Mouse (Mus musculus): ENCODE data around the gene Myom1.

Gene Myom1

GRCm38 (mm10) chr17:71017457-71017998 is 15.1 kb downstream of the Myom1 start:
- DNase-seq, result no peak

- DNase-seq, result no peak
Measured at GRCm38 (mm10) chr17:71018151-71018550, 15.7 kb downstream of the Myom1 start.

- no peak for DNase-seq
Measured at GRCm38 (mm10) chr17:71018616-71019308, 16.3 kb downstream of the Myom1 start.

DNA sequence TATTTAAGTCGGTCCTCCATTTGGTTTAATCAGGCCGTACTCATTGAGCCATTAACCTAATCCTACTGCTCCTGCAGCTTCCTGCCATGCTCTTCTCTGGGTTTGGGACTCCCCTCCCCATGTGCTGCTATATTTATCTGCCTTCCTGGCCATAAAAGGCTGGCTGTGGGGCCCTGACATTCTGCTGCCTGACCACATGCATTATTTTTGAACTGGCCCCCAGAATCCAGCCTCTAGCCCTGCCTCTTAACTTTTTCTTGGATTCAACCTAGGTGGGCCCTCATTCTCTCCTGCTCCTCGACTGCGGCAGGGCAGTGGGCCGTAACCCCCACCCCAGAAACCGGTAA is 16.8 kb downstream of the Myom1 start:
- no peak for DNase-seq

- DNase-seq, result no peak
Measured at GRCm38 (mm10) chr17:71019860-71020259, 17.4 kb downstream of the Myom1 start.

DNA sequence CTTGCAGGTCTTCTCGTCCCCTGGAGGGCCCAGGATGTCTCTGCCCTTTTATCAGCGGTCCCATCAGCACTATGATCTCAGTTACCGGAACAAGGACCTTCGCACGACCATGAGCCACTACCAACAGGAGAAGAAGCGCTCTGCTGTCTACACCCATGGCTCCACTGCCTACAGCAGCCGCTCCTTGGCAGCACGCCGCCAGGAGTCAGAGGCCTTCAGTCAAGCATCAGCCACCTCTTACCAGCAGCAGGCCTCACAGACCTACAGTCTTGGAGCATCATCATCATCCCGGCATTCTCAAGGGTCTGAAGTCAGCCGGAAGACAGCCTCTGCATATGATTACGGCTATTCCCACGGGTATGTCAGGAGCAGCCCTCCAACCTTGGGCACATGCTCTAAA is 20.4 kb downstream of the Myom1 start:
- no peak for DNase-seq

GRCm38 (mm10) chr17:71024071-71024470 is 21.6 kb downstream of the Myom1 start:
- no peak for DNase-seq

DNA sequence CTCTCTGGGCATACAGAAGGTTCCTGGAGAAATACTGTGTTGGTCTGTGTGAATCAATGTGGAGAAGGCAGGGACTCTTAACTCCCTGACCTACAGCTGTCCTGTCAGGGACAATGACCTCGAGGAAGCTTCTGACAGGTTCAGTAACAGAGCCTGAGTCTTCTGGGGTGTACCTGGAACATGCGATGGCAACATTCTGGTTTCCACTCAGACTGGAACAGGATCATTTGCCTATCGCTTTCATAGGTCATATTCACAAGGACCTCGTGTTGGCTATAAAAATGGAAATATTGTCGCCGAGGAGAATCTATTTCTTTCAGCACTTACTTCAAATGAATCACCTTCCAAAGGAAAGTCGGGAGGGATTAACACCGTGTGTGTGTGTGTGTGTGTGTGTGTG is 23.5 kb downstream of the Myom1 start:
- DNase-seq, result no peak

DNA sequence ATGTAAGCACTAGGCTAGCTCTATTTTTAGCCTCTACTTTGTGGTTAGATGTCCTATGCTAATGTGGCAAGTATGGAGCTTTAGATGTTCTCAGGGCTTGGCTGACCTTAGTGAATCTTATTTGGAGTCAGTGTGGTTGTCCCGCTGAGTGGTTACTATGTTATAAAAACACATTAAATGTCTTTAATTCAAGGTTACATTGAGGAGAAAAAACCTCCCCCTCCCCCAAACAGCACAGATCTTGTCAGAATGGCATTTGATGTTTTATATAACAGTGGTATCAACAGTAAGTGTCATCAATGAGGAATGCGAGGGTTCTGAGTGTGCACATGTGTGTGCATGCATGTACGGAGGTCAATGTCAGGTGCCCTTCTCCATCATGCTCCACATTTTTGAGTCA is 24.8 kb downstream of the Myom1 start:
- DNase-seq, result no peak

DNA sequence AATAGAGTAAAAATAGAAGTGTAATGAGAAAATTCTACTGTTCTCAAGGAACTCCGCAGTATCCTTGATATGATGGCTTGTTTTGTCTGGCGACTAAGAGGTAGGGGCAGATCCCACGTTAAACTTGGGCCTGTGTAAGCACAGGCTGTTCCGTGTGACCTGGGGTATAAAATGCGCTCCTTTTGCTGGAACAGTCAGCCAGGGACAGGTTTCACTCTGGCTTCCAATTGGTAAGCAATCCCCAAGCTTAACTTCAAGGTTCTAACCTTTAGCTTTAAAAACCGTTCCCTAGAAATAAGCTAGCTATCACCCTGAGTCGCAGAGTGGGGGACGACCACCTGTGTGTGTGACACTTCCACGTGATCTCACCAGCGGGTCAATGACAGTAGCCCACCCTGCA is 30.3 kb downstream of the Myom1 start:
- no peak for DNase-seq

DNA sequence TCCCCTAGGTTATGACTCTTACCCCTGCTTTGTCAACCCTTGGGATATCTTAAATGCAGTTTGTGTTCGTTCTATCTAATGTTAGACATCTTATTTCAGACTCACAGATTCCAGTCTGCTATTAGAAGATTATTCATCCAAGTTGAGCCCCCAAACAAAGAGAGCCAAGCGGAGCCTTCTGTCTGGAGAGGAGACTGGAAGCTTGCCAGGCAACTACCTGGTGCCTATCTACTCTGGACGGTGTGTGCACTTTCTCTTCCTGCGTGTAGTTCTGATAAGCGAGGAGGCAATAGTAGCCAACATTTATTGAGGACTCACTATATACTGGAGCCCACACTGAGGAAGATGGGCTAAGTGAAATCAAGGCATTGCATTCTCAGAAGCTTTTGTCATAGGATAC is 32.0 kb downstream of the Myom1 start:
- DNase-seq, result no peak

DNA sequence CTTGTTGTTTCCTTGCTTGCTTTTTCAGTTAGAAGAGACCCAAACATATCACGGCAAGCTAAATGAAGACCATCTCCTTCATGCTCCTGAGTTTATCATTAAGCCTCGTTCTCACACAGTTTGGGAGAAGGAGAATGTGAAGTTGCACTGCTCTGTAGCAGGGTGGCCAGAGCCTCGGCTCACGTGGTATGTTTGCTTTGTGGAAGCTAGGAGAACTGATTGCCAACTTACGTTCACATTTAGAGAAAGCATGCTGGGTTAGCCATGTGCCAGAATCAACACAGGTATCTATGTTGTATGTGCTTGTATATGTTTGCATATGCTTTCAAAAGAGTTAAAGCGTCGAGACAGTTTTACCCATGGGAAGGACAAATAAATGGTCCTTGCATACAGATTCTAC is 34.8 kb downstream of the Myom1 start:
- no peak for DNase-seq

DNA sequence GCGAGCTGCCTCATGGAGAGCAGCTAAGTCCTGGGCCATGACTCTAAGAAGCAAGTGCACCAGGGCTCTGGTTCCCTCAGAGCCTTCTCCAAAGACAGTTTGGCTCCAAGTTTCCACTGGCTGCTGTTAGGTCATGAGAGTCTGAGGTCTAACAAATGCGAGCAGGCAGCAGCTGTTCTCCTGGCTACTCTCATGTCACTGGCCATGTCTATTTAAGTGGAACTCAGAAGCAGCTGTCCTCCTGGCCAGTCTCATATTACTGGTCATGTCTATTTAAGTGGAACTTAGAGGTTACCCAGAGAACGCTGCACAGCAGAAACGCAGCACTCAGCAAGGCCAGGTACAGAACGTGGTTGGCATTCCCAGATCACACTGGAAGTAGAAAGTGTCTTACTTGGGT is 36.4 kb downstream of the Myom1 start:
- DNase-seq, result no peak

GRCm38 (mm10) chr17:71039851-71040581 is 37.6 kb downstream of the Myom1 start:
- peak; percentile 37 for DNase-seq

DNA sequence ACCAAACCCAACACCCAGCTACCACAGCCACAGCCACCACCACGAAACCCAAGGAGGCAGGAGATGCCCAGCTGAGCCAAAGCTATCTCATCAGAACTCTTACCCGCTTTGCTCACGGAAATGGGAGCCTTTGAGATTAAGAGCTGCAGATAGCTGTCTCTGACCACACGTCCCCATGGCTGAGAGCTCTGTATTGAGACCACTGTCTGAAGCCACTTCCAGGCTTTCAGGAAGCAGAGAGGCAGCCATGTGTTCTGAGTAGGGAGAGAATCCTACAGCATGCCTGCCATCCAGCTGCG is 38.1 kb downstream of the Myom1 start:
- DNase-seq, result no peak

GRCm38 (mm10) chr17:71042645-71043044 is 40.2 kb downstream of the Myom1 start:
- no peak for DNase-seq

- DNase-seq, result no peak
Measured at GRCm38 (mm10) chr17:71045591-71045990, 43.2 kb downstream of the Myom1 start.

DNA sequence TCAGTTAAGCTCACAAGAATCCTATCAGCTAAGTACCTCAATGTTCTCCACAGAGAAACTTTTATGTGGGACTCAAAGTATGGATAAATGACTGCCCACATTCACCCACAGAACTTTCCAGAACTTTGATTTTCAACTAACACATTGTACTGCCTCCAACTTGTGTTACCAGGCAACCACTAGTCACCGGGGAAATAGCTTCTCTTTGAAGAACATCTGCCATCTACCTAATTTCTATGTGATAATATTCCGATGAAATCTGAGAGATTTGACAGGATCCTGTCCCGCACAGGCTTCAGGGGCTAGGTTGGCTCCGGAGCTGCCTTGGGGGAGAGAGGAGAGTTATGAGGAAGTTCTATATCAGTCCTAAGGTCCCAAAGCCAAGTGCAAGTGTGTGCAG is 44.4 kb downstream of the Myom1 start:
- DNase-seq, result no peak

DNA sequence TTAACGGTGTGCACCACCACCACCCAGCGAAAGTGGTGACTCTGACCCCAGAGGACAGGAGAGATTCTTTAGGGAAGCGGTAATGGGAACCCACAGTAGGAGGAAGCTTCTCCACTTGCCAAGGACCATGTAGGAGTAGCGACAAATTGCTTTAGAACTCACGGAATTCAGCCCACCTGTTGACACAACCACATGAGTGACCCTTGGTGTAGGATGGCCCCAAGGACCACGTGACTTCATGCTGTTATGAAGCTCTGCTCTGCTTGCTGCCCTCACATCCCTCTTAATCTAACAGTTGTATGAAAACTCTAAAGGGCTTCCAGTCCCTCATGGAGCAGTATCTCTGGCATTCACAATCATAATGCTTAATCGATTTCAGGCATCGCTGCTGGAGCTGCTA is 46.9 kb downstream of the Myom1 start:
- DNase-seq, result no peak

GRCm38 (mm10) chr17:71053134-71053708 is 50.8 kb downstream of the Myom1 start:
- no peak for DNase-seq

GRCm38 (mm10) chr17:71055203-71055894 is 52.9 kb downstream of the Myom1 start:
- no peak for DNase-seq

- DNase-seq, result no peak
Measured at GRCm38 (mm10) chr17:71056405-71056804, 54.0 kb downstream of the Myom1 start.

- no peak for DNase-seq
Measured at GRCm38 (mm10) chr17:71057758-71058157, 55.3 kb downstream of the Myom1 start.

DNA sequence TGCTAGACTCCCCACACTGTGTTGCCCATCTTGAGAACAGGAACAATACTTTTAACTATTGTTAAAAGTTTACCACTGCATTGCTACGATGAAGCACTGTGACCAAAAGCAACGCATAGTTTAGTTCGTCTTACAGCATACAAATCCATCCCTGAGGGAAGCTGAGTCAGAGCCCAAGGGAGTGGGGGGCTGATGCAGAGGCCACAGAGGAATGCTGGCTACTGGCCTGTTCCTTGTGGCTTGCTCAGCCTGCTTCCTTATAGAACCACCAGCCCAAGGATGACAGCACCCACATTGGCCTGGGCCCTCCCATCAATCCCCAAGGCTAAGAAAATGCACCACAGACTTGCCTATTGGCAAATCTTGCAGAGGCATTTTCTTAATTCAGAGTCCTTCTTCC is 56.8 kb downstream of the Myom1 start:
- DNase-seq, result no peak
